Mouse (Mus musculus) embryo, embryonic 10.5 days (tissue): ENCODE data around the gene Epor.

Source experiments
- DNase-seq: peaks from one replicate; pipeline ENCODE4 v3.0.0-alpha.2; 2015; ENCODE audit warnings: low spot score

Gene Epor

DNA sequence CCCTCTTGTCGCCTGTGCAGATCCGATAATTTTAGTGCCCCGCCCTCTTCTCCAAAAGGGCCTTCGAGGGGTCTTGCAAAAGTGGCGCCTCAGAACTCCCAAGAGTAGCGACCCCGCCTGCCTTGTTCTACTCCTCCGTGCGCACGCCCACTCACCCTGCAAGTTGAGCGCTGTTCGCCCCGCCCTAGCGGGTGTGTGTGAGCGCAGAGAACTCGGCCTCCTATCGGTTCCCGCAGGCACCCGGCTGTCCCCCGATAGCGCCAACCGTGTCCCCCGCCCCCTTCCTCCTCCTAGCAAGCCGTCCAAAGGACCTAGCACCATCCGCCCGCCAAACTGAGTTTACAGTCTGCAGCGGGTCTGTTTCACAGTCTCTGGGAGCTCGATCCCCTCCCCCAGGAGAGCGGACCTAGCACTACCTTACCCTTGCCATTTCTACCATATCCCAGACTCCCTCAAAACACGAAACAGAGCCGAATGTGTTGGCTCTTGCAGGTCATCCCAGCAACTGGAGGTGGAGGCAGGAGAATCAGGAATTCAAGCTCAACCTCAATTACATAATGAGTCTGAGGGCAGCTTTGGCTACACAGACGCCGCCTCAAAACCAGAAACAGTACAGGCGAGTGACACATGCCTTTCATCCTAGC, 768 bp downstream of the Epor start:
- peak; percentile 85 for DNase-seq

DNA sequence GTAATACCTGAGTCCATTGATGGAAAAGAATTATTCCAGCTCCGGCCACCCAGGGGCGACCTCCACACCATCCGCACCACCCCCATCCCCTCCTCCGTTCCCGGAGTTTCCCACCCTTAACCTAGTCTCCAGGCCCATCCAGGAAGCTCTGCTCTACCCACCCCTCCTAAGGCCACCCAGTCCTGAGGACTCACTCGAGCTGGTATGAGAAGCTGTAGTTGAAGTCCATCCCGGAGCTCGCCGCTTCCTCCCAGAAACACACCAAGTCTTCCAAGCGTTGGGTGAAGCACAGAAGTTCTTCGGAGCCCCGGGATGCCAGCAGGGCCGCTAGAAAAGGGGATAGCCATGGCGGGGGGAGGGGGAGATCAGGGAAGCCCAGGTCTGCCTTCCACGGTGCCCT, 1.3 kb downstream of the Epor start:
- DNase-seq, result no peak

DNA sequence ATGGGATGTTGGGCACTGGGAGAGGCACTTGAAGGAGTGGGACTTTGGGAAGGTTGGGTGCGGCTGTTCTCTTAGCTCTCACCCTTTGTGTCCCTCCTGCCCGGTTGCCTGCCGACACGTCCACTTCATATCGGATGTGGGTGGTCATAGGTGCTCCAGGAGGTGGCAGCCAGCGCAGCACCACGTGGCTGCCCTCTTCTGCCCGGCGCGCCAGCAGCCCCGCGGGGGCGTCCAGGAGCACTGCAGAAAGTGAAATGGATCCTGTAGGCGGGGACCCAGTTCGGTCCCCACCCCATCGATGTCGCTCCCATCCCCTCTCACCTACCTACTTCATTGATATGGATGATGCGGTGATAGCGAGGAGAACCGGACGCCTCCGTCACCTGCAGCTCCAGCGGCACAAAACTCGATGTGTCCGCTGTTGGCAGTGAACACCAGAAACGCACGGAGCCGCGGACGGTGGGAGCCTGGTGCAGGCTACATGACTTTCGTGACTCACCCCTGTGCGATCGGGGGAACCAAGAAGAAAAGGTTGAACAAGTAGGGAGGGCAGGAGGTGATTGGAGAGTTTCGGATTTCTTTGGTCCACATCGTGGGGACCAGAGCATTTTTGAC, 1.8 kb downstream of the Epor start:
- no peak for DNase-seq

DNA sequence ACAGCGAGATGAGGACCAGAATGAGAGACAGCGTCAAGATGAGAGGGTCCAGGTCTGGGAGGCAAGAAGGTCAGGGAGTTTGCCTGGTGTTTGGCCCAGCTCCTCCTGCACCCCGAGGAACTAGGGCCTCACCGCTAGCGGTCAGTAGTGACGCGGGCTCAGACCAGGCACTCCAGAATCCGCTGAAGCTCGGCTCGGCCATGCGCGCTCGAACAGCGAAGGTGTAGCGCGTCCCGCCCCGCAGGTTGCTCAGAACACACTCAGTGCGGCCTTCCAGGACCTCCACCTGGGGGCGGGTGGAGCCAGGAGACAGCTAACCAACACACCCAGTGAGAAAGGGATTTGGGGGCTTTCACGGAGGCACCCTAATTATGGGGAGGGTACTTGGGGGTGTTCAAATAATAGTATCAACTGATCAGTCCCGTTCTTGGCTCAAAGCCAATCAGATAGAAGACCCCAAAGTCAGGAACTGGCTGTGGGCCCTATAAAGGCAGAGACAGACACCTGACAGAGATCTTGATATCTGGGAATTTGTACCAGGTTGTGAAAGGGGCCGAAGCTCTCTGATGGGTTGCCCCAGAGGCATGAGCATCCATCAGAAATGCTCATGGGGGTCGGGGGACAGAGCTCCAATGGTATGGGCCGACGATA, 2.6 kb downstream of the Epor start:
- DNase-seq, result no peak

DNA sequence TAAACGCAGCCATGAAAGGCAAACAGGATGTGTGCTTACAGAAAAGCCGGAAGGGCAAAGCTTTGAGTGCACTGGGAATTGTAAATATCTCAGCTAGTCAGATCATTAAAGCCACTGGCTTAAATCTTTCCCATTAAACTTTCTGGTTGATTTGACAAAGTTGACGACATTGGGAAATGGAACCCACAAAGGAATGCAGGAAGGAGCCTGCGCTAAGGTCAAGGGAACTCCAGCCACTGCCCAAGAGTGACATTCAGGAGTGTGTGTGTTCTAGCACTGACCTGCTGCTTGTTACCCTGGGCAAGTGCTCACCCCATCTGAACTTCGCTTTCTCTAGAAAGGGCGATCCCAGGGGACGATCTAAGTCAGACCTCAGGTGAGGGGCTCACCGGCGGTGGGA, 3.2 kb downstream of the Epor start:
- no peak for DNase-seq

DNA sequence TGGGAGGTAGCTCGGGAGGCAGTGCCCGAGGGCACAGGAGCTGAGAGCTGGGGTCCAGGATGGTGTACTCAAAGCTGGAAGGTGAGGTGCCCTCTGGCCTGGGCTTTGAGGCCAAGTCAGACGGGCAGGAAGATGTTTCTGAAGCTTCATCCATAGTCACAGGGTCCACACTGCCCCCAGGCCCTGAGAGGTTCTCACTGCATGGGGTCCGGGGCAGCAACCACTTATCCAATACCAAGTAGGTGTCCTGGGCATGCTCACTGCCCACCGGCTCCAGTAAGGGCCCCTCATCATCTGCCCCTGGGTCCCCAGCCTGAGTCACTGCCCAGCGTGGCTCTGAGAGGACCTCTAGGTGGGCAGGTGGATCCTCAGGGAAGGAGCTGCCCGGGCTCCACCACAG, 4.1 kb downstream of the Epor start:
- no peak for DNase-seq

DNA sequence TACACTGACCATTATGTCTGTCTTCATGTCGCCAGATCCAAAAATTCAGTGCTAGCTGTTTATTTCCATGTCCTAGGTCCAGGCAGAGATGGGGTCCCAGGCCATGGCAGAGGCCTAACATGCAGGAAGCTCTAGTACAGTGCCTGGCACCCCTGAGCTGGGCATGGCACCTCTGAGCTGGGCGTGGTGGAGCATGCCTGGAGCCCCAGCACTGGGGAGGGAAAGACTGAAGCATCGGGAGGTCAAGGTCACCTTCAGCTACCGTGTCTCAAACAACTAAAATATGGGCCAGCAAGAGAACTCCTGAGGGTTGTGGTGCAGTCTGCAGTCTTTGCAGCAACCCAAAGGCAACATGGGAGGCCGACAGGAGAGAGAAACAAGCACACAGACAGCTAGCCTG, 4.9 kb downstream of the Epor start:
- no peak for DNase-seq

DNA sequence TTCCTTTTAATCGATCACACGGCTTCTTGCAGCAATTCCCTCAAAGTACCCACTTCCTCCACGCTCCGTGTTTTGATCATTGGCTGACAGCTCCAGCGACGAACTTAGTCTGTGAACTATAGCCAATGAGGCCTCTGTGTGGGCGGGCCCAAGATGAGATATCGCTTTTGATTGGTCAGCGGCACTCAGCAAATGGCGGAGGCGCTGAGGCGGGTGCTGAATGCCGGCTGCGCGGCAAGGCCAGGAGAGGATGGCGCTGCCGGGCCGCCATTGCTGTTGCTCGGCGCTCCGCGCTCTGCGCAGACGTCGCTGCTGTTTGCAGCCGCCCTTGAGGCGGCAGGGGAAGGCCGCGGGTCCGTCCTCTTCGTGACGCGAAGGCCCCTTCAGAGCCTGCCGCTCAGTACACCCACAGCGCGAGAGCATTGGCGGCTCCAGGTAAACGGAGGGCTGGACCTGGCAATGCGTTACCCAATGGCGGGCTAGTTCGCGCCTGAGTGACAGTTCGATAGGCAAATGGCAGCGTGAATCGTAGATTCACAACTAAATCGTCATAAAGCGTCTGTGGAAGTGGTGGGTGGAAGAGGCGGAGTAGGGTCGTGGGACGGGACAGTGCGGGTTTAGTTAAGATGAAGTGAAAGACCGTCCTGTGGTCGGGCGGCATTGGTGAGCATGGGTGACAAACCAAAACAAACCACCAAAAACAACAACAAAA, 7.6 kb downstream of the Epor start, which contains the start of gene Swsap1:
TSS of gene Swsap1 (plus strand) at position 186 of the 712 bp plus-strand sequence.
- peak; percentile 99 for DNase-seq

DNA sequence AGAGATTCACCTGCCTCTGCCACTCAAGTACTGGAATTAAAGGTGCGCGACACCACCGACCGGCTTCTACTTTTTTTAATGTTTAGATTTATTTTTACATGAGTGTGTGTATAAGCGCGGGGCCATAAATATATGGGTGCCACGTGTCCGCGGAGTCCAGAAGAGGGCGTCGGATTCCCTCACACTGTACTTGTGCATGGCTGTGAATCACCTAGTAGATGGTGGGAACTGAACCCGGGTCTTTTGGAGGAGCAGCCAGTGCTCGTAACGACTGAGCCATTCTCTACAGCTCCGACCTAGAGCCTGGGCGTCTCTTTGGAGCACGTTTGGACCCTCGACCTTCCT, 8.1 kb downstream of the Epor start:
- DNase-seq, result no peak

DNA sequence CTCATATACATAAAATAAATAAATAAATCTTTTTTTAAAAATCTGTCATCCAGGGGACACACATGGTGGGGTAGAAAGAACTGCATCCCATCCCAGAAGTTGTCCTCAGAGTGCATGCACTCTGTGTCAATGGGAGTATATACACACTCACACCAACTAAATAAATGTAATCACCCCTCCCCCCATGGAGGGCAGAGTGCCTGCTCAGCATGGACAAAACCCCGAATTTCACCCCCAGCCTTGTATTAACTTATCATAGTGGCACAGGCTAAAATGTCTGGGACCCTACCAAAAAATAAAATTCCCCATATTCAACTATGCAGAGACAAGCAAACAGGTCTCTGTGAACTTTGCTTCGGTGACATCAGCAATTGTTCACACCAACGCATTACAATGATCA, 8.7 kb downstream of the Epor start:
- no peak for DNase-seq

DNA sequence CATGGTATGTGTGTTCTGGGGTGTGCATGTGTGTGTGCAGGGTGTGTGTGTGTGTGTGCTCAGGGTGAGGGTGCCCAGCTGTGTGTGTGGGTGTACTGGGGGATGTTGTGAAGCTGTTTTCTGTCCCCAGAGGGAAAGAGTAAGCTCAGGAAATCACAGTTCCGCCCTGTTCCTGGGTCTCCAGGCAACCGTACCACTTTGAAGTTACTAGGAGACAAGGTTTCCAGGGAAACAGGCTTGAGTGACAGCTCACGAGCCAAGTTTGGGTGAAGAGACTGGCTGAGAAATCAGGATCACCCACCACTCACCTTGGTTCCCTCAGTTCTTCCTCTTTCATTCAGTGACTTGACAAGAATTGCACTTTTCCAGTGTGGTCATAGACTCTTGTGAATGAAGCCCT, 9.7 kb downstream of the Epor start:
- DNase-seq, result no peak

DNA sequence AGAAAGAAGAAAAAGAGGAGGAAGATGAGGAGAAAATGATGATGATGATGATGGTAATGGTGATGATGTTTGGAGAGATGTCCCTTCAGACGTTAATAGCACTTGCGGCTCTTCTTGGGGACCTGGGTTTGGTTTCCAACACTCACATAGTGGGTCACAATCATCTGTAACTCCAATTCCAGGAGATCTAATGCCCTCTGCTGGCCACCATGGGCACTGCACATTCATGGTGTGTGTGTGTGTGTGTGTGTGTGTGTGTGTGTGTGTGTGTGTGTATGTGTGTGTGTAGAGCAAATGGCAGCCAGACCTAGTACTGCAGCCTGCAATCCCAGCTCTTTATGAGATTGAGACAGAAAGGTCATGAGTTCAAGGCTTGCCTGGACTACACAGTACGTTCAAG, 11.3 kb downstream of the Epor start:
- no peak for DNase-seq

DNA sequence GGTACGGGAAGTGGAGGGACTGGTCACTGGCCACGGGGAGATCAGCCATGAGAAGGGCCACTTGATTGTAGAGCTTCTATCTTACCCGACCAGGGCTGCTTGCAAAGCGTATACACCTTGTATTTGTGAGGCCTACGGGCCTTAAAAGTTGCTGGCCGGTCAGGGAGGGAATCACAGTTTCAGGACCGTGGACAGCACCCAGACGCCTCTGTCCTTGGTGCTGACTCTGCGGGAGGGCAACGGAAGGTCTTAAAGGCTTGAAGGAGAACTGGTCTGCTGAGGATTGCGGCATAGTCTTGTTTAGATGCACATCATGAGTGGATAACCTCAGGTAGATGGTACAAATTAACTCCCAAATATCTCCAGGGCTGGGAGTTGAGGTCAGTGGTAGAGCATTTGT, 13.0 kb downstream of the Epor start:
- peak; percentile 83 for DNase-seq

DNA sequence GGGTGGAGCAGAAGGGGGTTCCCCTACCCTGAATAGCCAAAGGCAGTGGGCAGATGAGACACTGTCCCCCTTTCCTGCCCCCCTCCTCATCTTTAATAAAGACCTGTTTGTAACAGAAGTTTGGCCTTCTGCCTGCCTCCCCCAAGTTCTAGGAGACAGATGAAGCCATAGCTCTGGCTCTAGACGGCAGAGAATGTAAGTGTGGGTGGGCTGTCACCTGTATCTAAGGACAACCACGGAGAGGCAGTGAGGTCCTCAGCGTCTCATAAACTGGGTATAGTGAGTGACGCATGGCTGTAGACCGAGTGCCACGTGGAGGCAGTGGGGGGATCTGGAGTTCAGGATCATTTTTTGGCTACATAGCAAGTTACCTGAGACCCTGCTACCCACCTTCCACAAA, 14.5 kb downstream of the Epor start:
- DNase-seq, result no peak

DNA sequence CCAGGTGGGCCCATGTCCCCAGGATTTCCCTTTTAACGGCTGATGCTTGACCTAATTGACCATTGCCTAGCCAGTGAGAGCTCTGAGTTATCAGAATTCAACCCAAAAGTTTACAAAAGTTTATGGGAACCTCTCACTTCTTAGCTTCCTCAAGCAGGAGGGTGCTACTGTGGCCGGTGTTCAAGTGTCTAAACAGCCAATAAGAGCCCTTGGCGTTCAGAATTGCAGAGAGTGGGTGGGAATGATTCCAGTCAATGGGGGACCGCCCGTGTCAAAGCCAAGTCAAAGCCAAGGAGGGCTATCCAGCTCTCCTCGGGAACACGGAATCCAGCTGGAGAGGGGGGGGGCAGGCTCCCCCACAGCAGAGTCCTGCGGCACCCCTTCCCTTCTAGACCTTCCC, 15.2 kb downstream of the Epor start:
- no peak for DNase-seq

DNA sequence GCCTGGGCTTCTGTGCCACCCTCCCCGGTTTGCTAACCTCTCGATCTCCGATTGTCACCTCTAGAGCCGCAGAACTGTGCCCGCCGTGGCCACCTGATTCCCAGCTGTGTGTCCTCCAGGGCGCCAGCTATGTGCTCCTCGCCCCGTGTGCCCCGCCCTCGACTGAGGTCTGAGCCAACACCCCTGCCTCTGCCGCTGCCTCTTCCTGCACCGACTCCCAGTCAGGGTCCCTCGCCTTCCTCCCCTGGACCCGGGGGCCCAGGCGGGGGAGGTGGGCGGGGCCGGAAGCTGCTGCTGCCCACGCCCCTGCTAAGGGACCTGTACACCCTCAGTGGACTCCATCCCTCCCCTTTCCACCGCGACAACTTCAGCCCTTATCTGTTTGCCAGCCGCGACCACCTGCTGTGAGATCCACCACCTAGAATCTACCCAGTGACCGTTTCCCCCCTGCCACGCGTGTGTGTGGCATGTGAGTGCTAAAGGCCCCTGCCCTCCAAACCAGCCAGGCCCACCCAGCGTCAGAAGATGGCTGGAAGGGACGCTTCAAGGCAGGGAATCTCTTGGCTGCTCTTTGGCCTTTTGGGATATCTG, 15.7 kb downstream of the Epor start:
- DNase-seq, result no peak

DNA sequence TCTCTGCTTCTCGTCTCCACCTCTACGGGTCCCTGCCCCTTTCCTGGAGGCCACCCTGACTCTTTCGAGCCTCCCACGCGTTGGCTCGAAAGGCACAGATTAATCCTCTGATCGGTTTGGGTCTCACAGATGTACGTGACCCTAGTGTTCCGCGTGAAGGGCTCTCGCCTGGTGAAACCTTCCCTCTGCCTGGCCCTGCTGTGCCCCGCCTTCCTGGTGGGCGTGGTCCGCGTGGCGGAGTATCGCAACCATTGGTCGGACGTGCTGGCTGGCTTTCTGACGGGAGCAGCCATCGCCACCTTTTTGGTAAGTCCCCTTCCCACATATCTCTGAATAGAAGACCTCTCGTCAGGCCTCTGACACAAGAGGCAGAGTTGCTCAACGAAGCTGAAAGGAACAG, 19.0 kb downstream of the Epor start:
- DNase-seq, result no peak

DNA sequence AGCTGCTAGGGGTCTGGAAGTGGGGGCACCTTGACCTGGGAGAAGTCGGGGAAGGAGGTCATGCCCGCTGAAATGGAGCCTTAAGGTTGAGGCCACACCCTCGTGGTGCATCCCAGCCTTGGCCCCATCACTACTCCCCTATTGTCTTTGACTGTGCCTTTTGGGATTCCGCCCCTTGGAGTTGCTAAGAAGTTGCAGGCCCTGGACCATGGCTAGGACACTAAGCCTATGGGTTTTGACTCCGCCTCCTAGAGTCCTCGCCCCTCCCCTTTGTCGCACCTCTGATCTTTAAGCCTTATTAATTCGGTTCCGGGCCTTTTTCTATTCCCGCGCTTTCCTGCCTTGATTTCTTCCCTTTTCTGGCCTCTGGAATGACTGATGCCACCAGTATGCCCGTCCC, 19.7 kb downstream of the Epor start:
- DNase-seq, result no peak

DNA sequence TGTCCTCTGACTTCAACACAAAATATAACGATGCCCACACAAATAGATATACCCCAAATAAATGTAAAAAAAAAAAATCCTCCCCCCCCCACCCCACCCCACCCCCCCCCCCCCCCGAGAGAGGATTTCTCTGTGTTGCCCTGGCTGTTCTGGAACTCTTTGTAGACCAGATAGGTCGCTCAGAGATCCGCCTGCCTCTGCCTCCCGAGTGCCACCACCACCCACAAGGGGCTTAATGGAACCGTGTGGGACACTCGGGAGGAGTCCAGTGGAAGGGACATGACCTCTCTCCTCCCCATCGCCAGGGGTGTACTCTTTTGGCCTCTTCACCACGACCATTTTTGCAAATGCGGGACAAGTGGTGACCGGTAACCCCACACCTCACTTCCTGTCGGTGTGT, 20.3 kb downstream of the Epor start:
- no peak for DNase-seq

DNA sequence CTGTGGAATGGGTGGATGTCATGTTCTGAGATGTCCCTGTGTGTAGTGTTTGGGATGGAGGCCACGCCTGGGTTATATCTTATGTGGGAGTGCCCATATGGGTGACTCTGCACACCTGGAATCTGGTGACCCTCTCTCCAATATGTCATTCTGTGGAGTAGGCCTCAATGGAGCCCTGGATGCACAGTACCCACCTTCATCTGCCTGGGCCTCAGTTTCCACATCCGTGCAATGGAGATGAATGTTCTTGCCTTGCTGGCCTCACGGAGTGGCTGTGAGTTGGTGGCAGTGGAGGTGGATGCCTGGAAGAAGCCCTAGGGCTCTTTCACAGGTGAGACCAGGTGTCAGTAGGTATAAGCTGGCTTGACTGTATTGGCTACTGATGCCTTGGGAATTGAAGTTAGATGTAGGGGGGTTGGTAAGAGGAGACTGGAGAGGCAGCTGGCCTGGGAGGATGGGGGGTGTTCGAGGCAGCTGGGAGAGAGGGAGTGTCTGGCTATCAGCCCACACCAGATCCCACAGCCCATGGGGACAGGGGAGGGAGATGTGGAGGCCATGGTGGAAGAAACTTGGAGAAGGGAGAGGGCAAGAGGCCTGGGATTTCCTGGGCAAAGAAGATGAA, 25.0 kb downstream of the Epor start:
- DNase-seq, result no peak

DNA sequence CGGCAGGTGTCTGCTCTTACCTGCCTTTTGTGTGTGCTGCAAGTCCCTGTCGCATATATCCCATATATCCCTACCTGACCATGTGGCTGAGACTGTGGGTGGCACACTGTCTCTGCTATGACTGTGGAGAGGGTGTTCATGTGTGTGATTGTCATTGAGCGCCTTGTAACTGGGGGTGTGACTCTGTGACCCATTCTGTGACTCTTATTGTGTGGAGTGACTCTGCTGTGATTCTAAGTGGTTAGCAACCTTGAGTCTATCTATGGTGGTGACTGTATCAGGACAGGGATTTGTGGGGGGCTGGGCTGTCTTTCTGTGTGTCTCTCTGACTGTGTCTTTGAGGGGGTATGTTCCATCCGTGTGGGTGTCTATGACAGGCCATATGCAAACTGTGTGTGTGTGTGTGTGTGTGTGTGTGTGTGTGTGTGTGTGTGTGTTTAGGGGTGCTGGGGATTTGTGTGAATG, 25.6 kb downstream of the Epor start:
- DNase-seq, result no peak
